Mouse (Mus musculus) telencephalon, adult 2 months (tissue): ENCODE measurements around the gene 1700069L16Rik.

Experiments
- DNase-seq: peaks from one replicate; pipeline ENCODE4 v3.0.0-alpha.2; 2011; ENCODE audit warnings: low read depth, low spot score

Gene 1700069L16Rik

DNA sequence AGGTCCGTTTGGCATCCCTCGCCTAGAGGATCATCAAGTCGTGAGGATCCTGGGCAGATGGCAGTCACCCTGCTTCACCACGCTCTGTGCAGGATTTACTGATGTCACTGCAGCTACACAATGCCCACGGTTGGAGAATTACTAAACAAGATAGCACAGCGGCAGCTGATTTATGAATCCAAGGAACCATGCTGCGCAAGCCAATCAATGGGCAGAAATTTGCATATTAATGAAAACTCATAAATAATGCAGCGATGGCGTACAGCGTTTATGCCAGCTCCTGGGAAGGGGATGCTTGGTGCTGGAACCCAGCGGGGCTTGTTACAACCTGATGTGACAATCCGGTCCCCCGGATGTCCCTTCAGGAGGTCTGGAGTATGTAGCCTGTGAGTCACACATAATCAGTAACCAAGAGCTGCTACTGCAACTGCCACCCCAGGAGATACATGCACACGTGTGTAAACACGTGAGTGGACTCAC, 34.5 kb downstream of the 1700069L16Rik start:
- DNase-seq = no peak

DNA sequence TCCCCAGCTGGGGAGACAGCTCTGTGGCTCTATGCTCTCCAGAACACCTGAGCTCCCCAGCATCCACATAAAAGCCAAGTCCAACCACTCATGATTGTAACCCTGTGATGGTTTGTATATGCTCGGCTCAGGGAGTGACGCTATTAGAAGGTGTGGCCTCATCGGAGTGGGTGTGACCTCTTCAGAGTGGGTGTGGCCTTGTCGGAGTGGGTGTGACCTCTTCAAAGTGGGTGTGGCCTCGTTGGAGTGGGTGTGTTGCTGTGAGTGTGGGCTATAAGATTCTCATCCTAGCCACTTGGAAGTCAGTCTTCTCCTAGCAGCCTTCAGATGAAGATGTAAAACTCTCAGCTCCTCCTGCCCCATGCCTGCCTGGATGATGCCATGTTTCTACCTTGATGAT, 37.1 kb downstream of the 1700069L16Rik start:
- DNase-seq = no peak

DNA sequence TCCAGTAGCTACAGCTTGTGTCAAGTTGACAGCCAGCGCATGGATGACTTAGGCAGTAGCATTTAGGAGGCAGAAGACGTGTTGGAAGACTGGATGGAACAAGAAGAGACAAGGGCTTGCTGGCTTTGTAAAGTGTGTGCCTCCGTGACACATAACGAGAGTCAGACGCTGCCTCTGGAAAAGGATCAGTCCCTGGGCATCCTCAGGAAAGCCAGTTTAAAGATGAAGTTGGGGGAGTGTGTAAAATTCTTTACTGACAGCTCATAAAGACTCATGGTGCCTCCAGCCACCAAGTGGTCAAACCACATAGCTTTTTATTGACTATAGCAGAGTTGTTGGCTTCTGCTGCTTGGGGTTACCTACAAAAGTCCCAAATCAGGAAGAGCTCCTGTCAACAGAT, 39.1 kb downstream of the 1700069L16Rik start:
- no peak for DNase-seq

DNA sequence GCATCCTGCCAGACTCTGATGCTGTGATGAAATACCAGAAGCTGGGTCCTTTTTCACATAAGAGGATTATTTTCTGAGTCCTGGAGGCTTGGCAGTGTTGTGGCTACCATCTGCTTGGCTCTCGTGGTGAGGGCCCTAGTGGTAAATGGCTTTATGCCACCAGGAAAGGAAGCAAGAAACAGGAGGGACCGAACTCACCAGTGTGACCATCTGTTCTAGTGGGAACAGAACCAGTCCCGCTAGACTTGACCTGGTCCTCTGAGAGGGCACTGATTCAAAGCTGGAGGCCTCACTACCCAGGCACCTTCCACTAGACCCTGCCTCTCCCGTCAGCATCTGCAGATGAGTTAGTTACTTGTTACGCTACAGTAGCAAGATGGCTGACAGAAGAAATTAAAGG, 41.3 kb downstream of the 1700069L16Rik start:
- DNase-seq = no peak

DNA sequence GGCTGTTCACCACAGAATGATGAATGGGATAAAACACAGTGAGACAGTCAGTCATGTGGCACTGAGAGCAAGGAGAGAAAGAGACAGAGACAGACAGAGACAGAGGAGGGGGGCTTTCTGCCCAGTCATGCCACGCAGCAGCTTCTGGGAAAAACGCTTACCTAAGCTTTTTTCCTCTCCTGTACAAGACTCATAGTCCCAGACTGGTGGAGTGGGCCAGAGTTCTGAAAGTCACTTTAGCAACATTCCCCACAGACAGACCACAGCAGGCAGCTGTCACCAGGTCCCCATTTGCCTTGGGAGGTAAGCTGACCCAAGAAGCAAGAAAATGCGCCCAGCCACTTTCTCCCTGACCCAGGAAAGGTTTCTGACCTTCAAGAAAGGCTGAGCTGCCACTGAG, 42.1 kb downstream of the 1700069L16Rik start:
- DNase-seq = no peak

DNA sequence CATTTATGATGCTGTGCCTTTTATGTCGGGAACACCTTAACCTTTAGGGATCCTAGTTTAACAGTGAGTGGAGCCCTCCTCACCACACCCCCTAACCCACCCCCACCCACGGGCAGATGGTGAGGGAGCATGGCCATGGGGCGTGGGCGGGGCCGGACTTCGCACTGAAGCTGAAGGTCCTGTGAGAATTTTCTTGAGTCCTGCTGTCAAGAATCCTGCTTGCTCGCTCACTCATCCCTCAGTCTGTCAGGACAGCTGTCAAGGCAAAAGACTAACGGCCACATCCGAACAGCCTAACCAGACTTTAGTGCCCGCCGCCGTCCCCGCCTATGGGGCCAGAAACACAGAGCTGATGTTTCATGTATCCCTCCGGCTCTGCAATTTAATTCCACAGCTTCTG, 43.4 kb downstream of the 1700069L16Rik start:
- no peak for DNase-seq

DNA sequence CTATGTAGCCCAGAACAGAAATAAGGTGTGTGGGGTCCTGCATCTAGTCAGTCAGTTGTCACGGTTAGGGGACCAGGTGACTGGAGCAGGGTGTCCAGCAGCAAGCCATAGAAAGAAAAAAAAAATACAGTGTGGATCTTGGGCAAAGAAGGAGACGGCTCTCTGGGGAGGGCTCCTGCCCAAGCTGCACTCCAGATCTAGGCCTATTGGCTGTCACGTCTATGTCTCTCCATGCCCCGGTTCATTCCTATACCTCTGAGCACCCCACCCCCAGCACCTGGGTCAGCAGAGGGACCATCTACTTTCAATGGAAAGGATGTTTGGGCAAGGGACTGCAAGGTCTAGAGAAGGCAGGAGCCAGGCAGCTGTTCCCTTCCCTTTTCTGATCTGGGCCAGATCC, 45.1 kb downstream of the 1700069L16Rik start:
- no peak for DNase-seq

DNA sequence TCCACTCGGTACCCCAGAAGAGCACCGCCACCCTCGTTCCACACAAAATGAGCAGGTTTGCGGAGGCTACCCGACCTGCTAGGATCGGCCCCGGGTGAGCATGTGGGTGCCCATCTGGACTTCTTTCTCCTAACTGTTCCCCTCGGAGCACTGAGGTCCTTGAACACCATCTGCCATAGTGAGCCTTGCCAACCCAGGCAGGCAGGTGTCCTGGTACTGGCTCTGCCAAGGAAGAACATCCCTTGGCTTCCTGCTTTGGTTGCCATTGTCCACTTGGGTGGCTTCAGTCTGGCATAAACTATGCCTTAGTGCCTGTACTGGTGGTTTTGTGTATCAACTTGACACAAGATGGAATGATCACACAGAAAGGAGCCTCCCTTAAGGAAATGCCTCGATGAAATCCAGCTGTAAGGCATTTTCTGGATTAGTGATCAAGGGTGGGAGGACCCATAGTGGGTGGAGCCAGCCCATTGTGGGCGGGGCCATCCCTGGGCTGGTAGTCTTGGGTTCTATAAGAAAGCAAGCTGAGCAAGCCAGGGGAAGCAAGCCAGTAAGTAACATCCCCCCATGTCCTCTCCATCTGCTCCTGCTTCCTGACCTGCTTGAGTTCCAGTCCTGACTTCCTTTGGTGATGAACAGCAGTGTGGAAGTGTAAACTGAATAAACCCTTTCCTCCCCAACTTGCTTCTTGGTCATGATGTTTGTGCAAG, 45.7 kb downstream of the 1700069L16Rik start:
- no peak for DNase-seq

DNA sequence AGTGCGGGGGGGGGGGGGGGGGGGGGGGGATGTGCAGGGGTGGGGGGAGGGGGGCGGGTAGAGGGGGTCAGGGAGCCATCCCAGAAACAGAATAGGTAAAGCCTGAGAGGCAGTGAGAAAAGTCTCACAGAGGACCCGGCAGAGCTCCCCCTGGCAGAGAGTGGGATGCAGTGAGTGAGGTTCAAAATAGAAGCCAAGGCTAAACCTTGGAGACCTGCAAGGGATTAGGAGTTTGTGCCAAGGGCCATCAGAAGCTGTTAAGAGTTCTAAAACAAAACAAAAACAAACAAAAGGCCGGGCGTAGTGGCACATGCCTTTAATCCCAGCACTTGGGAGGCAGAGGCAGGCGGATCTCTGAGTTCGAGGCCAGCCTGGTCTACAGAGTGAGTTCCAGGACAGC, 47.0 kb downstream of the 1700069L16Rik start:
- DNase-seq = no peak

DNA sequence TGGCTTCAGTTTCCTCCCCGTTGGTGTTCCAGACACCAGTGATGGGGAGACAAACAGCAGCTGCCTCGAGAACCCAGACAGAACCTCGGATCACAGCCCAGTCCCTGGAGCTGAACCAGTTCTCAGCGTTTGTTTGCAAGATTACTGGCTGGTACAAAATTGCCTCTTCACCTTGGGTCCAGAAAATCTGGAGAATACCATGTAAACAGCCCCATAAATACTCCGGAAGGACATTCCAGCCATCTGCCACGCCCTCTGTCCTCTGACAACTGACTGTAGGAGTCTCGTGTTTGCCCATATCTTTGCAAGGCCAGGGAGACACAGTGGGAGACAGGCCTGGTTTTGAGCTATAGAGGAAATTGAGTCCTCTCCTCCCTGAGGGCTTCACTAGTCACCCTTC, 49.7 kb downstream of the 1700069L16Rik start:
- no peak for DNase-seq

DNA sequence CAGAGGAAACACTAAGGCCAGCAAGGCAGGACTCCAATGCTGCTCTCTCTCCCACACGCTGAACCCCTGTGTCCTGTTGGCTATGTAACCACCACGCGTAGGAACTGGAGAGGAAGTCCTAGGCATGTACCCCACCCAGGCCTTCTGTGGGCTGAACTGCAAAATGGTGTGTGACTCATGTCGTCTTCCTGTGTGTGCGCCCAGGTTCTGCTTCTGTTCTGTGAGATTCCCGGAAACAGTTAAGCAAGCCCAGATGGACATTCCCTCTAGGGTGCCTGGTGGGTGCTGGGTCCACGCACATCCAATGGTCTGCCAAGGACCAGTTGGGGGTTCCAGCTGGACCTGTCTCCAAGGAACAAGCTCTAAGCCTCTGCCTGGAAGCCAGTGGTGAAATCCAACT, 52.1 kb downstream of the 1700069L16Rik start:
- DNase-seq = no peak

DNA sequence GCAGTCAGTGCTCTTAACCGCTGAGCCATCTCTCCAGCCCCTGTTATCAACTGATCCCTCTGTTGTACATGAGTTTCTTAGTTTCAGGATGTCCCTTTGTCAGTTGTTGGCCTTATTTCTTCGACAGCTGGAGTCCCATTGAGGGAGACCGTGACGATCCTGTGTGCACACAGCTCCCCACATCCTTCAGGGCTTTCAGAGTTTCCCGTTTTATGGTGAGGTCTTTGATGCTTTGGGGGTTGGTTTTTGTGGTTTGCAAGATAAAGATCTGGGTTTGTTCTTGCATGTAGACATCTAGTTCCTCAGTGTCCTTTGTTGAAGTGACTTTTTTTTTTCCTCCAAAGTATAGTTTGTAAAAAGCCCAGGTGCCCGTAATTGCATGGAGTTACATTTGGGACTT, 54.0 kb downstream of the 1700069L16Rik start:
- no peak for DNase-seq

DNA sequence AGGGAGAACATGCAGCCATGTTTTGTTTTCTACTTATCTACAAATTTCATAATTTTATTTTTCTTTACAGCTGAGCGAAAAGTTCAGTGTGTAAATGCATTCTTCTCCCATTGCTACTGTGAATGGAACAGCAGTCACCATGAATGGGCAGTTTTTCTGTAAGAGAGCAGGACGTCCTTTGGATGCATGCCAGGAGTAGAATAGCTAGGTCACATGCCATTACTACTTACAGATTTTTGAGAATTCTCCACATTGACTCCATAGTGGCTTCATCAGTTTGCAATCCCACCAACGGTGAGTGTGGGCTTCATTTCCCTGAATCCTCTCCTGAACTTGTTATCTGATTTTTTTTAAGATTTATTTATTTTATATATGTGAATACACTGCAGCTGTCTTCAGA, 54.5 kb downstream of the 1700069L16Rik start:
- no peak for DNase-seq

DNA sequence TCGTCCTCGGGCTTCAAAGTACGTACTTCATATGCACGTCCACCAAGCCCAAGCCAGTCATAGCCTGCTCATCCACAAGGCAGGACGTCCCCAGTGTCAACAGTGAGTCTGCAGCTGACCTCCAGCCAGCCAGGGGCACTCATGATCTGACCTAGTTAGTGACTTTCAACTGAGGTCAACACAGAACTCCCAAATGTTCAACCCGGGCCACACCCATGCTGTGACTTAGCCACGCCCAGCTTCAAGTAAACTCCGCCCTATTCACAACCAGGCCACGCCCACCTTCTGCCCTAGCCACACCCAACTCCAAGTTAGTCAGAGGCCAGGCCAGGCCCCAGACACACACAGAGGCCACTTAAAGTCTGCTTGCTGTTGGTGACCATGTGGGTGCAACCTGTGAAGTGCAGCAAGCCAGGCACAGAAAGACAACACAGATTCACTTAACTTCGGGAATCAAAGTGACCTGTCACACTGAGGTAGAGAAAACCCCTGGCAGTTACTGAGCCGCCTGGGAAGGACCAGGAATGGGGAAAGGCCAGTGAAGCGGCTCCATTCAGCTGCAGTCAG, 59.9 kb downstream of the 1700069L16Rik start:
- no peak for DNase-seq

DNA sequence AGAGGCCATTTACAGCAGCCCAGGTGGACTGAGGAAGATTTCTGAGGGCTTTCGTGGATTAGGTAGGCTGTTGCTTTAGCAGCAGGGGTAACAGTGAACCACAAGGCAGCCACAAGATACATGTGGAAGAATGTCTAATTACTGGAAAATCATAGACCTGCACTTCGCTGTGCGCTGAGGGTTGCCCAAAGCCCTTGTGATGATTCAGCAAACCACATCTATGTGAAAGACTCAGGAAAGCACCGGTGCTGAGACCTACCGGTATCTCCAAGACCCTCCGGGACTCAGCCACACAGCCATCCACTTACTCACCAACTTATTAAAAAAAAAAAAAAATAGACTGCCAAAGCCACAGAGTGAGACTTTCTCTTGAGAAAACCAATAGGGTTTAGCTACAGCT, 60.4 kb downstream of the 1700069L16Rik start:
- DNase-seq = no peak

DNA sequence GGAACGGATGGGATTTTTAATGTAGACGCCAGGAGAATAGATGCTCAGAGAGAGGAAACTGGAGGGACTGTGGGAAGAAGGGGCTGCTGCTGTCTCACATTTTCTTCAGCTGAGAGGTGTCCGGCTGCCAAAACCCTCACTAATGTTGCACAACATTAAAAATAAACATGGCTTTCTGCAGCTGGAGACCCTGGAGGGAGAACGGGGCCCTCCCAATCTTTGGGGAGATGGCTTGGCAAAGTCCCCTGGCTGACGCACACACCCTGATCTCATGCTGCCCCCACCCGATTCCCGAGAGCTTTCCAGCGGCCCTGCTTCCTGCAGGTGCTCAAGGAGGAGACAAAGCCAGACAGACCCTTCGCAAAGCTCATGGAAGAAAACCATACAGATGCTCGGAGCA, 63.7 kb downstream of the 1700069L16Rik start:
- DNase-seq = no peak

DNA sequence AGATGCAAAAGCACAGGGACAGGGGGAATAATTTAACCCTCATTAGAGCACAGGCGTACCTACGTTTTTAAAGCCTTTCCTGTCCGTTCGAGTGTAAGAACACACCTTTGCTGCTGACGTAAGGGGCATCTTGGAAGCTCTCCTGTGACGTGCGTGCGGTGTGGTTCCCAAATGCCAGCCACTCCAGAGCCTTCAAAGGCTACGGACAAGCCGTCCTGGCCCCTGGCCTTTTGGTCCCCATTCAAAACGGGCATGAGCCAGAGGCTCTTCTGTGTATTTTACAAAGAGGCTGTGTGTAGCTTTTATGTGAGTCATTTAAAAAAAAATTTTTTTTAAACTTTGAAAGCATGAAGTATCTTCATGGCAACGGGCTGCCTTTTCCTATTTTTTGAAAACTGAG, 69.8 kb downstream of the 1700069L16Rik start:
- no peak for DNase-seq

DNA sequence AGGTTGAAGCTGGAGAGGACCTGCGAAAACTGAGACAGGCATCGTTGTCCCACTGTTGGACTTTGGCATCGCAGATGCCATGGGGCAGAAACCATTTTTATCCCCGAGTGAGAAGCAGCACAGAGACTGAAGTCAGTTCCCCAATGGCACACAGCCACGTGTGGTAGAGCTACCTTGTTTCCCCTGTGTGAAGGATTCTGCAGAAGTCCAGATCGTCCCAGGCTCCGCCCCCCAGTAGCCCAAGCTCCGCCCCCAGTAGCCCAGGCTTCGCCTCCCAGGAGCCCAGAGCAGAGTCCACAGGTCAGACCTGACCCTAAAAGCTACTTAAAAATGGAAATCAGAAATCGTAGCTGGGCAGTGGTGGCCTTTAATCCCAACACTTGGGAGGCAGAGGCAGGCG, 70.4 kb downstream of the 1700069L16Rik start:
- no peak for DNase-seq

DNA sequence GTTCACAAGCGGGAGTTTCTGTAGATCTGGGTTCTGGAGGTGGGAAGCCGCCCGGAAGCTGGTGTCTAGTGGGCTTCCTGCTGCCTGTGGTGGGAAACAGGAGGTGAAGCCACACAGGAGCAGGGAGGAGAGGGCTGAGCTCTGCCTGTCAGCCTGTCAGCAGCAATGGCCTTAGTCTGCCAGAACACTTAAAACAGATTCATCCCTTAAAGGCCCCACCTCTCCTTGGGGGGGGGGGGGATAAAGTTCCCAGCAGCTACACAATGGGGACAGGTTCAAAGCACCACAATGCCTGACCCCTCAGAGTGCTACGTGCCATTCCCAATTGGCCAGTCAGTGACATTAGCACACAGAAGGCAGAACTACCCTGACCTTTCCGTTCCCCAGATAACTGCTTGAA, 72.4 kb downstream of the 1700069L16Rik start:
- DNase-seq = no peak

DNA sequence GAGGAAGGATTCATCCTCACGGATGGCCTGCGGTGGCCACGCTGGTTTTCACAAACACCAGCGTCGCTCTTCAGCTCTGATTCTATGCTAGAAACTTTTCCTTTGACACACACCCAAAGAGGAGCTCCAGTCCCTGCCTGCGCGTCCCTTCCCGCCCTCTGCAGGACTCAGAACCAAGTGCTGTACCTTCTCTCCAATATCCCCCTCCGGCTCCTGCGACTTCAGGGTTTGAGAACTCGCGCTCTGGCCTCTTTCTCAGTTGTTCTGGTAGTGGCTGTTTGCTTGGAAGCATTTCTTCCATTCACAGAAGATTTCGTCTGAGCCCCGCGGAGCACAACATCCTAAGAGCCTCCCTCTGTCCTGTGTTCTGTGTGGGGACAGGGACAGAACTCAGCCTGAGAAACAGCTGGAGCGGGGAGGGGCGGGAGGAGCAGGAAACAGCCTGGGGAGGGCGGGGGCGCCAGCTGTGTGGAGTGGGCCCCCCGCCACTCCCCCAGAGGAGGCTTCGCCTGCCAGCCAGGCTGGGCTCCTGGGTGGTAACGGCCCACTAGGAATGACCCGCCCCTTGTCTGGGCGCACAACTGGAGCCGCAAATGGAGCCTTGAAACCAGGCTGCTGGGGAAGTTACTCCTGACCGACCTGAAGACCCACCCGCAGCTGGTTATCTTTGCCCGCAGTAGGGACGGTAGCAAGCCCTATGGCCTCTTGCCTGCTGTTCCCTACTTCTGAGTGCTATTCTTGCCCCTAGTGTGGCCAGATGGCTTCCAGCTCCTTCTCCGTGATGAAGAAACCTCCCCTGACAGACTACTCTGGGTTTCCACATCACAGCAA, 74.3 kb downstream of the 1700069L16Rik start, which contains the start of gene Cmklr1:
Gene Cmklr1 (minus strand): TSS at position 392 of the 831 bp plus-strand sequence.
- no peak for DNase-seq

DNA sequence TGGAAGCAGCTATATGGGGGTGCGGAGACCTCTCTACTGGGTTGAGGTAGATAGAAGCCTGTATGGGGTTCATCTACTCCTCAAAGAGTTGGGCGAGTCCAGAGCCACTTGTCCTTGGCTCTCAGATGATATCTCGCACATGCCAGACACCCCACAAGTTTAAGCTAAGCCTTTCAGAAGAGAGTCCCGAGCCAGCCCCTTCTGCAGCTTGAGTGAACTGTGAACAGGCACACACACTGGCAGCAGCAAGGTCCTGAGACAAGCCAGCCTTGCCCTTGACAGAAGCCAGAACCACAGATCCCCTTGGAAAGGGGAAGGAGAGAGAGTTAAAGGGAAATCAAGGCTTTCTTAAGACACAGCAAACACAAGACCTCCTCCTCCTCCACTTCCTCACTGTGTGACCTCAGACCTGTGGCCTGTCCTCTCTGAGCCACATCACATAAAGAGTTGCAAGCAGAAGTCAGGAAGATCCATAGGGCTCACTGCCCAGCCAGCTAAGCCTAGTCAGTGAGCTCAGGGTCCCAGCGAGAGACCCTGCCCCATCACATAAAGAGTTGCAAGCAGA, 75.8 kb downstream of the 1700069L16Rik start:
- no peak for DNase-seq

DNA sequence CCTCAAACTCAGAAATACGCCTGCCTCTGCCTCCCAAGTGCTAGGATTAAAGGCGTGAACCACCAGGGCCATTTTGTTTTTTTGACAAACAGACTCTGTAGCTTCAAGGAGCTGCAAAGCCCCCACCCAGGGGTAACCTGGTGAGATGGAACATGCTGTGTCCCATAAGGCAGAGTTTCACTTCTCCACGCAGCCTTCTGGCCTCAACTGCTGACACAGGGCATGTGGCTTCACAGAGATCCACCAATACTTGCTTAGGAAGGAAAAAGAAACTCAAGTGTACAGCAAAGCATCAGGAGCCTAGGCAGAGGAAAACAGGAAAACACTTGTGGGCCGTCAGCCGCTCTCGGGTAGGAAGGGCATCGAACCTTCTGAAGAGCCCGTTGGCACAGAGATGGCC, 77.4 kb downstream of the 1700069L16Rik start:
- DNase-seq = peak; percentile 19
